Comparison of ENCODE assay signal across 8 mouse cellular contexts in genomic region chr12:65075085-65075732, GRCm38 (mm10). TPM values are rescaled to one million over a fixed set of nuclear protein-coding genes. Genes with fewer than 3 reads are reported as not detected.
A peak's percentile ranks its signal among the peaks of the same experiment; 100 is the strongest.
DNase-seq lines count a peak whose midpoint lies in the region; ATAC-seq lines count a peak whose summit lies in the region.

Gene Fancm, plus strand, starts transcription at chr12:65075603.

- WGBS in hindbrain, embryonic 16.5 days: 2% methylated on average over 38 of the region's 39 CpGs
- 3% methylated on average over 37 of the region's 39 CpGs for WGBS in macrophage (ENCODE audit: missing documents)

- peak; percentile 74 for DNase-seq in WW6 (ENCODE audit: low read depth, low spot score)
- DNase-seq in cerebellum, postnatal 4 days (ENCODE audit: low spot score in 2 of 2): peak; percentile 71 to 85
- peak; percentile 90 for DNase-seq in gastrocnemius, adult 18-20 months (ENCODE audit: low spot score)
- DNase-seq in left cerebral cortex, adult 18-20 months (ENCODE audit: low spot score in 2 of 2): peak; percentile 85 to 93
- peak; percentile 93 for DNase-seq in right cerebral cortex, adult 18-20 months
- DNase-seq in urinary bladder, postnatal 10 days (ENCODE audit: low spot score): peak; percentile 54

- H3K4me2 ChIP-seq in hindbrain, embryonic 16.5 days (ENCODE audit: low read length): peak within 1 kb of the TSS; percentile 83

- peaks cover 8% of the 10 kb centered on the region; the same call in 1 of the 2 replicates for H3K79me2 ChIP-seq in macrophage (ENCODE audit: inconsistent target)

- H3K27me3 ChIP-seq in hindbrain, embryonic 16.5 days (replicated peaks; ENCODE audit: control insufficient read depth, insufficient read depth, low read length): no peaks in the 10 kb centered on the region

- H3K4me1 ChIP-seq in hindbrain, embryonic 16.5 days (ENCODE audit: control insufficient read depth, insufficient read depth, low read depth, low read length): peaks cover 25% of the 10 kb centered on the region

- peak; percentile 52 for ATAC-seq in hindbrain, embryonic 16.5 days

- H3K9ac ChIP-seq in hindbrain, embryonic 16.5 days (ENCODE audit: low read depth, low read length): peak within 1 kb of the TSS; percentile 92

- H3K4me3 ChIP-seq in hindbrain, embryonic 16.5 days (ENCODE audit: low read length): peak within 1 kb of the TSS; percentile 92
- H3K4me3 ChIP-seq in macrophage (ENCODE audit: inconsistent target): peak within 1 kb of the TSS; percentile 70

- H3K36me3 ChIP-seq in hindbrain, embryonic 16.5 days (ENCODE audit: control insufficient read depth, insufficient read depth, low read length): no peaks in the 10 kb centered on the region
- H3K36me3 ChIP-seq in macrophage (ENCODE audit: inconsistent target): no peaks in the 10 kb centered on the region

- peak within 1 kb of the TSS; percentile 93 for H3K27ac ChIP-seq in hindbrain, embryonic 16.5 days (ENCODE audit: low read depth, low read length)
- peak within 1 kb of the TSS; percentile 43 for H3K27ac ChIP-seq in macrophage

- H3K9me3 ChIP-seq in hindbrain, embryonic 16.5 days (ENCODE audit: control insufficient read depth, low read length): no peaks in the 10 kb centered on the region

RNA-seq across cellular contexts. Expression of gene Fancm, which starts in this region (rescaled TPM):
- 1 to 10 TPM; 1.4 to 1.9 TPM for total RNA-seq in gastrocnemius, adult 18-20 months (2021)
- polyA plus RNA-seq in hindbrain, embryonic 16.5 days (2015; fragmentation: Nextera tagmentation; extraction: Ambion mirVana): 5.9 and 6.7 TPM in 2 replicates
- 10 to 100 TPM; 12.7 to 14.2 TPM for total RNA-seq in left cerebral cortex, adult 18-20 months (2021)
- total RNA-seq in macrophage (2018; cell fraction: chromatin; rRNA removed): 10 to 100 TPM; 11.6 to 42.4 (median 21.2) TPM
- 1 to 10 TPM; 1.4 to 6.2 (median 2.7) TPM for total RNA-seq in macrophage (2018; cell fraction: cytosol; rRNA removed)
- total RNA-seq in macrophage (2018; cell fraction: nucleus; rRNA removed): 10 to 100 TPM in 15 of 26 experiments, 1 to 10 TPM in 11; 4.1 to 28.9 (median 12.4) TPM
- 2.3 to 5.2 TPM (median 5.0 TPM) in 3 replicates for polyA plus RNA-seq in macrophage (2018)

Comparison
In these comparisons a context has a peak if more than half of its experiments do, and no peak if none do; other contexts are left out.
1. Peak in every context shown above with its lines: DNase-seq, ATAC-seq, H3K4me3 ChIP-seq and H3K27ac ChIP-seq.
2. RNA of gene Fancm (total RNA-seq): 12.7 to 14.2 TPM in left cerebral cortex, adult 18-20 months; 1.4 to 1.9 TPM in gastrocnemius, adult 18-20 months; every median in the first group is over 4 times any median in the second.